Mouse (Mus musculus): ENCODE measurements at regions not wholly inside any gene's neighbourhood (a gene's known extent, or its start where the extent isn't known, plus 50 kb on each side); places are given as distances from the start of the nearest gene placed in this dataset.
A peak's percentile ranks its signal among the peaks of the same experiment; 100 is the strongest.

DNA sequence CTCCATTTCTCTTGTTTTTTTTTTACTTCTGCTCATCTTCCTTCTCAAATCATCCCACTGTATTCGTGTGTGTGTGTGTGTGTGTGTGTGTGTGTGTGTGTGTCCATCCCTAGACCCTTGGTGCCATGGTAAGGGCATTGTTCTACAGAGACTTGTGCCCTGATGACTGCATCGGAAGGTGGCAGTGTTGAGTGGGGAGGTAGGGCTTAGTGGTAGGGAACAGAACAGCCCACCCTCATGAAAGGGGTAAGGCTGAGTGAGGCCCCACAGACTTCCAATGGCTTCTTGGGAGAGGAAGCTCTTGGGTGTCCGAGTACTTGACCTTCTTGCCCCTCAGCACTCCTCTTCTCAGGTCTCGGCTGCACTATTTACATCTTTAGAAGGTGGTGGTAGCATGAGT, 100.3 kb downstream of the Tmco5 start:
- no peak for DNase-seq
- intact Hi-C loops (cut with DNase I): loop anchor here (5.0 kb wide), 1 partner anchor 143 kb away; the partner anchor contains the start of gene Spred1

DNA sequence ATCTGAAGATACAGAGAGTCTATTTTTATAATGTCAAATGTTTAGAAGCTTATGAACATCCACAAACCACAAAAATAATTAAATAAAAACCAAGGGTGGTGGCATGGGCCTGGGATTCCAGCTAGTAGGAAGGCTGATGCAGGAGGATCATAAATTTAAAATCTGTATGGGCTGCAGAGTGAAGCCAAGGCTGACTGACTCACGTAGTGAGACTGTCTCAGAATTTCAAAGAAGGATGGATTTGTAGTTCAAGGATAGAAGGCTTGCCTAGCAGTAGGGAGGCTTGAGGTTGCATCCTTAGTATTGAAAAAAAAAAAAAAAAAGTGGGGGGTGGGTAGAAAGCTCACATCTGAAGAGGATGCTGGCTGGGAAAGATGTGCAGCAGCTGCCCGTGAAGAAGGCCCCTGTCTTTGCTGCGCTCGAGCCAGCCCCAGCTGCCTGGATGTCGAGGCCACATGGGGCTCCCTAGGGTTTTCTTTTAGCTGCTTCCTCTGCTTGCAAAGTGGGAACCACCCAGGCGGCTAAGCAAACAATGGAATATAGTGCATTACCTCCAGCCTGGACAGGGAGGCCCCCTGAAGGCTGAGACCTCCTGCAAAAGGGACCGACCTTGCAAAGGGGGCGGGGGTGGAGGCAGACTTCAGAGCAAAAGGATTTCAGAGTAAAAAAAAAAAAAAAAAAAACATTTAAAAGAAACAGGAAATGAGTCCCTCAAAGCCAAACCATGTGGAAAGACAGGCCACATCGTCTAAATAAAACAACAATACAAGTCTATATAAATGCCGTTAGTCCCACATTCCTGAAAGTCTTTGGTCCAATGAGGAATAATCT, 101.3 kb downstream of the Tmco5 start:
- intact Hi-C loops (cut with DNase I): loop anchor here (5.0 kb wide), 1 partner anchor 143 kb away; the partner anchor contains the start of gene Spred1
- peak; percentile 27 for DNase-seq

DNA sequence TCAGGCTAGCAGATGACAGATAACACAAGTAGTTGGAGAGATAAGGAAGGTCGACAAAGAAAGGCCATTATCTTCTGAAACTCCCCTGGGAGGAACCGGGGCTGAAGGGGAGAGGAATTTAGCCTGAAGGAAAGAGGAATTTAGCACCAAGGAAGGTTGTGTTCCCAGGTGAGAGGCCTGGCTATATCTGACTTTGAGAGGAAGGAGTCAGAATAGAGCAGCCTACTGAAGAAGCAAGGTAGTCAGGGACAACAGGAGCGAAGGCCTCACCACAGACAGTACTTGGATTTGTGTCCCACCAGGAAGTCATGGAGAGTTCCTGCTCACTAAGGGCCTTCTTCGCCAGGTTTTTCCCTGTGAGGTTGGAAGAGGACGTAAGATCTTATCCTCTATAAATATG, 102.2 kb downstream of the Tmco5 start:
- DNase-seq: no peak
- intact Hi-C loops (cut with DNase I): no loop called here

DNA sequence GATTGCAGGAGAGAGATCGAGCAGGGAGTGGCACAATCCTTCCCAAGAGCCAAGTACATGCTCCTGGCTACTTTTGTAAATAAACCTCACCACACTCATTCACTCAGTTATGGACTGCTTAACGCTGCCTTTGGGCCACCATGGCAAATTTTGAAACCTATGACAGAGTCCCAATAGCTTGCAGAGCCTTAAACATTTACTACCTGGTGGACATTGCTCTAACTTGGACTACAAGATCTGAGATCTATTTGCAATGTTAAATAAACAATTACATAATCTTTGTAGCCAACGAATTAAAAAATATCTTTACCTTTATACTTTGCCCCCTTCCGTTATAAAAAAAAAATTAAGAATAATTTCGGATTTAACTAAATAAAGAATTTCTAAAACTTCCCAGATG, 104.9 kb downstream of the Tmco5 start:
- no peak for DNase-seq
- intact Hi-C loops (cut with DNase I): no loop called here

DNA sequence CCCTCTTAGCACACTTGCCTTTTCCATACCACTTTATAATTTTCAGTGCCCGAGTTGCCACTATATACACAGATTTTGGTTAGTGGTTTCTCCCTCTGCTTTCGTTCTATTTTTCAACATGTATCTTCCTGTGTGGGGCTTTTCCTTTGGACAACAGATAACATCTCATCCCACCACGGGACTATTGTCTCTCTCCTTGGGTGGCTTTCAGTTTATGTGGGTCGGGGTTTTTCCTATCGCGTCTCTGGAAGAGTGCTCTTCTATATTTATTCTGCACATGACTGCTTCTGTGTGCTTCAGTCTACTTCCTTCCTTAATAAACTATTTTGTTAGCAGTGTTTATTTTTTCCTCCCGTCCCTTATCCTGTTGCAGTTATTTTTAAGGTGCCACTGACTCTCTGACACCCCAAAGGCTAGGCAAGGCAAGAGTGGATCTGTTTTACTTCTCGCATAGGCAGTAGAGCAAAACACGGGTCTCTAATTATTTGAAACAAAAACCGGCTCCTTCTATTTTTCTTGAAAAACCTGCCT, 105.4 kb downstream of the Tmco5 start:
- DNase-seq: no peak
- intact Hi-C loops (cut with DNase I): no loop called here

DNA sequence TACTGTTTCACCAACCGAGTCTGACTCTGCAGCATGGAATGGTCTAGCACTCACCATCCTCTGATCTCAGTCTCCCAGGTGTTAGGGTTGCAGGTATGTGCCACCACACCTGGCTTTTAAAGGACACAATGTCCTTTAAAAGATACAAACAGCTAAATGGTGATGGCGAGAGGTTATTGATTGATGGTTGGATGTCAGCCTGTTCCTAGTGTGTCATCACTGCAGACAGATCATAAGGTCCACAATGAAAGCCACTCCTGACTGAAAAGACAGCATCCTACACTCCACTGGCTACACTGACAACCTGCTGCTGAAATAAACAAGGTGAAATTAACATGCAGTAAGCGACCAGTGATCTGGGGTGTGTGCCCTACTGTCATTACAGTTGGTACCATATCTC, 106.1 kb downstream of the Tmco5 start:
- intact Hi-C loops (cut with DNase I): no loop called here
- DNase-seq: no peak

DNA sequence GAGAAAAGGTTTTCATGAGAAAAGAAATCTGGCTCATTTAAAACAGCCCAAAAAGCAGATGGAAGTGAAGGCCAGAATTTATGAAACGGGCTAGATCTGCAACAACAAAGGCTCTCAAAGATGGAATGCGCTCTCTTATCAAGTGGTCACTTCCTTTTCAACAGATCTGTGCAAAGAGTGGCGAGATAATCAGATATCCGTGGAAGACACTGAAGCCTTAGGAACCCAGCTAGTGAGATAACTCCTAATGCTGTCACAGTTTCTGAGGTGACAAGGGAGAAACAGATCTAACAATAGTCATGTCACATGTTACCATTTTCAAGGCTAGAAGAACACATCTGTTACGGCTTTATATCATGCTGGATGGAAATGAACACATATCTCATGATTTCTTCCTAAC, 107.1 kb downstream of the Tmco5 start:
- no peak for DNase-seq
- intact Hi-C loops (cut with DNase I): no loop called here

DNA sequence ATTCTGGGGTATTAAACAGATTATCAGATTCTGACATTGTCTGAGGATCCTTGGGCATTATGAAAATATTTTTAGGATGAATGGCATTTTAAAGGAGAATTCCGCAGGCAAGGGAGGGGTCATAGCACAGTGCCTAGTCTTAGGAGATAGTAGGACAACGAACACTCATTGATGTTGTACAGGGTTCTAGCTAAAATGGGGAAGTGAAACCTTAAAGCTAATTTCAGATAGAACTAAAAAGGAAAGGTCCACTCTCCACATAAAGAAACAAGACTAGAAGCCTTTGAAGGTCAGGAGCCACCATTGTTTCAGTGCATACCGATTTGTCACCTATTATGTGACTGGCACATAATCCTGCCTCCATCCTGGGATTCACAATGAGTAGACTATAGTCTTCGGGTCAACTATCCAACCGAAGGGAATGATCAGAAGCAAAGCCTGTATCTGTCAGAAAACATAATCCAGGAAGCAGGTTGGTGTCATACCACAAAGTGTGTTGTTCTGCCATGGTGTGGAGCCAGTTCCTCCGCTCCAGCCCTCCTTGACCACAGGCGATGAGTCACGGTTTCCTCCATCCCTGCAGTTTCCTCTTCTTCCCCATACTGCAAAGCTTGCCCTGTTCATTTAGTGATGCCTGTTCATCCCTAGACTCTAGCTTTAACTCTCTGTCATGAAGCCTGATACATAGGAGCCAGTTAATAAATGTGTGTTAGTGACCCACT, 110.6 kb downstream of the Tmco5 start:
- no peak for DNase-seq
- intact Hi-C loops (cut with DNase I): no loop called here

DNA sequence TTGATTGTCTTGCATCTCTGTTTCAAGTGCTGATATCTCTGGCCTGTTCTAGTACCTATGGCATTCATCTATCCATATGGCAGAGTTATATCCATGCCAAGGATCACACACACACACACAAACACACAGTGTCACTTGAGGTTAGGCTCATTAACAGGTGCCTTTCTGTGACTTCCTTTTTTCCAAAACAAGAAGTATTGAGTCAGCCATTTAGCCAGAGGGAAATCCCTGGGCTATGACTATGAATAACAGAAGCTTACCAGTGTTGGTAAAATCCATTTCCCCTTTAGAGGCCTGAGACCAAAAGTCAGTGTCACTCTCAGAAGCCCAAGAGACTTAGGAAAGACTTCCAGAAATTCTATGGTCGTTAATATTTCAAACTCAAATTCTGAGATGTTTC, 111.6 kb downstream of the Tmco5 start:
- no peak for DNase-seq
- intact Hi-C loops (cut with DNase I): no loop called here

DNA sequence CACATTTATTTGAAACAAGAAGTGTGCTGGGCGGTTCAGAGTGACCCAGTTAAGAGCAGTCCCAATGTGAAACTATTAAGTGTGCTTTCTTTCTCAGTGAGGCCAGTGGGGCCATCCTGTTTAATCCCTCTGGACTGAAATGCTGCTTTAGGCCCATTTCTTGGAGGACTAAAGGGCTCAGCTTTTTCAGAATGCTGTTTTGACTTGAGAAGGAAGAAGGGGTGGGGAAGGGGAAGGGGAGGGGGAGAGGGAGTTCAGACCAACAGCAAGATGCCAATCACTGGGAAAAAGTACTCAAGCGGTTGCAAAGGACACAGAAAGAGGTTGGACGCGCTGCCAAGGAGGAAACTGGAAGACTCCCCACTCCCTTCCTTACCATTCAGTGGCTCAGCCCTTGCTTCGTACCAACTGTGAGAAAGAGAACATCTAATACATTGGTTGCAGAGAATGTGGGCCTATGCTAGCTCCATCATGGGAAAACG, 113.1 kb downstream of the Tmco5 start:
- intact Hi-C loops (cut with DNase I): no loop called here
- no peak for DNase-seq

DNA sequence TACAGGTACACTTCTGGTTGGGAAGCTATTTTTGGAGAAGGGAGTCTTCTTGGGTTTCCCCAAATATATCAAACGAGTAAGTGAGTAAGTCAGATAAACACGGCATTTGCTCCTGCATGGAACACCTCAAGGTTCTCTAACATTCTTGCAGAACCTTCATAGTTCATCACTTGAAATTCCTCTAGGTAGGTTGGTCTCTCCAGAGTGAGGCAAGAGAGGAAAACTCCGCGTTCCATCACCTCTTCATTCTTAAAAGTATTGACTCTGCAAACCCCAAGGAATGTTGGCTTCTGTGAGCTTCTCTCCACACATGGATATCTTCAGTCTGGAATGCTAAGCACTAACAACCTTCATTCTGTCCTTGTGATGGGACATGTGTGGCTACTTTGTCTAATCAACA, 115.2 kb downstream of the Tmco5 start:
- DNase-seq: no peak
- intact Hi-C loops (cut with DNase I): no loop called here

DNA sequence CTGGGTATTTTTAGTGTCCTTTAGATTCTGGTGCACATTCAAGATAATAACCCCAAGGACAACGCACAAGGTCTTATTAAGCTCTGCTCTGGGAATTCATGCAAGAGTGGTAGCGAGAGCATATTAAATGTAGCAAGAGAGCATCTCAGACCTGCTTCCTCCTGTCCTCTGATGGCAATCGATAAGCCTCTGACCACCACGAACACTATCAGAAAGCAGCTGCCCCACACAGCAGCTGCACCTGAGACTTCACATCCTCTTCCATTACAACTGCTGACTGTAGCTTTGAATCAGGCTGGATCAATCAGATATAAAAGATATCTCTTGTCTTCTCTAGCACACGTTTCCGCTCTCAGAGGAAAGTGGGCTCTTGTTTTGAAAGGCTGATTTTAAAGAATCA, 117.8 kb downstream of the Tmco5 start:
- DNase-seq: no peak
- intact Hi-C loops (cut with DNase I): no loop called here

DNA sequence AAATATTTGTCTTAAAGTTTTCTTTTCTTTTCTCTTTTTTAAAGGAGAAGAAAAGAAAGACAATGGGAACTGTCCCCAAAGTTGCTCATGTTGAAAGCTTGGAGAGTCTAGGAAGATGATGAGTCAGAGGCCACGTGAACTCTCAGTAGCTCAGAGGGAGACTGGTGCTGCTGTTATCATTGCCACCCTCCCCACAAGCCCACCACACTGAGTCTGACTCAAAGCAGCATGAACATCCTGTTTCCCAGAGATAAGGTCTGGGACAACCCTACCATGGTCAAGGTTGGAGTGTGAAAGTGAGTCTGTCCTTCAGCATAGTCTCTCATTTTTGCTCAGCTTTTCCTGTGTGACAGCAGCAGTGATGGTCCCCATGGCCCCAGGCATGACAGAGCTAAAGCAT, 120.3 kb downstream of the Tmco5 start:
- DNase-seq: no peak
- intact Hi-C loops (cut with DNase I): no loop called here

DNA sequence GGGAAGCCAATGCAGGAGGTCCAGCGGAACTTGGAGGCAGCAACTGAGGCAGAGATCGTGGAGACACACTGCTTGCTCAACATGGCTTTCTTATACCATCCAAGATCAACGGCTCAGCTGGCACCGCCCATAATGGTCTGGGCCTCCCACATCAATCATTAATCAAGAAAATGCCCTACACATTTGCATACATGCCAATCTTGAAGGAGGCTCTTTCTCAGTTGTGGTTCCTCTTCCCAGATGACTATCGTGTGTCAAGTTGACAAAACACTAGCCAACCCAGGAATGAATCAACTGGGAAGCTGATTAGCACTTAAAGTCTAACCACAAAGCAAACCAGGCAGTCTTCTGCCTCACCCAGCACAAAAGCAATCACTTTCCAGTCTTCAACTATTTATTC, 121.1 kb downstream of the Tmco5 start:
- DNase-seq: no peak
- intact Hi-C loops (cut with DNase I): no loop called here

DNA sequence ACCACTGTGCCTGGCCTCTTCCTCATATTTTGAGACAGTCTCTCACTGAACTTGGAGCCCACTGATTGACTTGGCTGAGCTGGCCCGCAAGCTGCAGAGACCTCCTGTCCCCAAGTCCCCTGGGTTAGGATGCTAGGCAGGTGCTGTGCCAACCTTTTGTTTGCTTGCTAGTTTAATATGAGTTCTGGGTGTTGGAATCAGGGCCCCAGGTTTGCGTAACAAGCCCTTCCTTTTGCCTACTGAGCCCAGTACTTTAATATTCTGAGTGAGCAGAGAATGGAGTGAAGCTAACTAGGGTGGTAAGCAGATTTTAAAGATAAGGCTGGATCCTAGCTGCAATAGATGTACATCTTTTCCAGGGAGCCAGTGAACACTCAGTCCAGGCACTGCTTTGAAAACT, 117.2 kb upstream of the Spred1 start:
- intact Hi-C loops (cut with DNase I): no loop called here
- no peak for DNase-seq

DNA sequence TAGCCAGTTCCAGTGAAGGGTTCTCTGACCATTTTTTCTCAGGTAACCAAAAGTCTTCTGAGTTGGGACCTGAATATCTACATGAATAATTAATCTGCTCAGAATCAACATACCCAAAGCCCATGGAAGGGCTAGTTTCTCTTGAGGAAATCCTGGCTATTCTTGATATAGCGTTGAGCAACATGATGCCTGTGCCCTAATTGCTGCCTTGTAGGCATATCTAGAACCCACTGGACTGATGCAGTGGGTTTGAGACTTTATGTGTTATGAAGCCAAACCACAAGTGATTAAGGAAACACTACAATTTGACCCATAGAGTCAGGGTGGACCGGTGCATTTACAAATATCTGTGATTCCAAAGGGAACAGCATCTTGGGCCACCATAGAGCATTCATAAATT, 114.3 kb upstream of the Spred1 start:
- intact Hi-C loops (cut with DNase I): no loop called here
- DNase-seq: no peak

DNA sequence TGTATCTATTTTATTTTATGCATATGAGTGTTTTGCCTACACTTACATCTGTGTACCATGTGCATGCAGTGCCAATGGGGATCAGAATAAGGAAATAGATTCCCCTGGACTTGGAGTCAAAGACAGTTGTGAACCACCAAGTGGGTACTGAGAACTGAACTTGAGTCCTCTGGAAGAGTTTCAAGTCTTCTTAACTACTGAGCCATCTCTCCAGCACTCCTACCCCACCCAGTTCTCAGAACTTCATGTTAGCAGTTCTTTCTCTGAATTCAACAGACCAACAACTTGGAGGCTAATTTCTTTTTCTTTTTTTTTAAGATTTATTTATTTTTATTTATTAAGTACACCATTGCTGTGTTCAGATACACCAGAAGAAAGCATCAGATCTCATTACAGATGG, 112.3 kb upstream of the Spred1 start:
- intact Hi-C loops (cut with DNase I): no loop called here
- no peak for DNase-seq

DNA sequence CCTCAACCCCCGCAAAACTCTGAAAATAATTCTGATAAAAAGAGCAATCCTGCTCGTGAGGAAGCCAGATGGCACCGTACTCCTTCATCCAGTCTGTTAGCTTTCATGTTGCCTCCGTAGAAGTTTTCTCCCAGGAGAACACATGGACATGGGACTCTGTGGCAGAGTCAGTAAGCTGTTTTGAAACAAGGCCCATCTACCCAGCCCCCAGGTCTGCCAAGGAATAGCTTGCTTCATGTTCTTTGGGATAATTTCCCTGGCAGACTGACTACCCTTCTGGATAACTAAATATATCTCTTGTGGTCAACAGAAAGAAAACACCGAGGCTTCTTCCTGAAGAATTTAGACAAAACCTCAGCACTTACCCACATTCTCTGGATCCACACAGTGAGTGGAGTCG, 111.2 kb upstream of the Spred1 start:
- no peak for DNase-seq
- intact Hi-C loops (cut with DNase I): no loop called here

DNA sequence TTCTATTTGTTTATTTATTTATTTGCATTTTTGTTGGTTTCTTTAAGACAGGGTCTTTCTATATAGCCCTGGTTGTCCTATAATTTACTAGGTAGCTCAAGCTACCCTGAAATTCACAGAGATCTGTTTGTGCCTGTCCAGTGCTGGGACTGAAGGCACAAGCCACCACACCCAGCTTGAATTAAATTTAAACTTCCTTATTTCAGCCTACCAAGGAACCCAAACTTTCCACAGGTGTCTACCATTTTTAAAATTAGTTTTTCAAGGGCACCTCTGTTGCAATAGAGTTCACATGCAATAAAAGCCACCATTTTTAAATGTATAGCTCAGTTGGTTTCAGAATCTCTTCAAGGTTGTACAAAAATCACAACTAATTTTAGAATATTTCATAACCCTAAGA, 110.2 kb upstream of the Spred1 start:
- DNase-seq: no peak
- intact Hi-C loops (cut with DNase I): no loop called here

DNA sequence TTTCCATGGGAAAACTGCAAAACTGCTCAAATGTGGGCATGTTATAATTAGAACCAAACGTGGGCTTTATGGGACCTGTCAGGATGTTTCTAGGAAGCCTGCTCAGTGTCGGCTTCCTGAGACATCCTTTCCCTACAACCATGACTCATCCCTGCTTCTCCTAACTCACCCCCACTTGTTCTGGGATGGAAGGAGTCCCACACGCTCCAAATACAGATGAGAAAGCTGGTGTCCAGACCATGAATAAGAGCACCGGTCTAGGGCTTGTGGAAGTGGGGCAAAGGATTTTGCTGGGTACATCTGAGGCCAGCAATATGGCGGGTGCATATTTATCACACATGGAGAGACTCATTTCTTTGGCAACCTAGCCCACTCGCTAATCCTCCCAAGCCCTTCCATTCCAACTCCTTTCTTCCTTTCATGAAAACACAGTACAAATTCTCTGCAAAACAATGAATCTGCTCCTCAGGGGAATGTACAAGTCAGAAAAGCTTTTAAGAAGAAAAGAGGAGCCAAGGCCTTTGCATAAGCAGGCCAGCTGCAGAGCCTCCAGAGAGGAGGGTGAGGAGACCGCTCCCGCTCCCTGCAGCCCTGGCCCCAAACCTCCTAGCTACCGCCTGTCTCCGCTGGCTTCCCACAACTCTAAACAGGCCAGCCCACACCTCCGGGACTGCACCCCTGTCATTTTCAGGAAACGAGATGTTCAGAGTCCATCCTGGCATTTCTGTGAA, 103.1 kb upstream of the Spred1 start:
- intact Hi-C loops (cut with DNase I): no loop called here

DNA sequence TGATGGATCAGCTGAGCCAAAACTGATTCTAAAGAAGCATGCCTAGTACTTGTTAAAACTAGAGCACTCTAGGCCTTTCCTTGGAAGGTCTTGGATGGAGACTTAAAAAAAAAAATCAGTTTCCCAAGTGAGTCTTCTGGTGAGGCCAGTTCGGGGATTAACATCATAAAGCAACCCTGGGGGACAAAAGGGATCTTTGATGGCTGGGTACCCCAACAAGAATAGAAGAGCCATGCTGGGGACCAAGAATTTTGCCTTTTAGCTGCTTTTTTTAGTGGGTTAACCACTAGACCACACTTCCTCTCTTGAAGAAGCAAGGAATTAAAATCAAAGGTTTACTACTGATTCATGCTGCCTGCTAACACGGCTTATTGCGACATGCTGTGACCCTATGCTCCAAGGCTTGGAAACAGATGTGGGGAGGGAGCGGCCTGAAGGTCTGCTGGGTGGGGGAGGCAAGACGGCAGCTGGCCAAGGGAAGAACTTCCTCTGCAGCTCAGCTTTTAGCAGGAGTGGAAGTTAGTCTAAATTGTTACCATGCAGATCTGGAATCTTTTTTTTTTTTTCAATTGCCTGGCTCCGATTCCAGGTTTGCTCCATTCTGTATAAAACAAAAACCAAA, 102.1 kb upstream of the Spred1 start:
- DNase-seq: peak; percentile 21
- intact Hi-C loops (cut with DNase I): no loop called here

More for the DNA sequence above, 103.1 kb upstream of the Spred1 start:
- peak; percentile 5 for DNase-seq
